Mouse (Mus musculus) frontal cortex, adult (tissue): ENCODE measurements around the gene Tap1.
"Not testable (repeated sequence)": the region's sequence is repeated elsewhere in the genome, so short reads cannot be mapped to it uniquely, and the experiment has no call there.

Source experiments
- ATAC-seq: cut with Nextera tagmentation; 2 replicates; pipeline ENCODE4 v1.9.2; 2017; ENCODE audit warnings: mild to moderate bottlenecking, moderate library complexity, mixed read lengths; ENCODE audit not compliant: low TSS enrichment

Gene Tap1

GRCm38 (mm10) chr17:34204303-34205010, 17.1 kb downstream of the Tap1 start:
- peak; percentile 75 for ATAC-seq

- peak; percentile 73; the same call in 1 of the 2 replicates for ATAC-seq
Measured at GRCm38 (mm10) chr17:34205021-34205745, 17.8 kb downstream of the Tap1 start.

GRCm38 (mm10) chr17:34205746-34206176, 18.4 kb downstream of the Tap1 start:
- ATAC-seq, result peak; percentile 70

GRCm38 (mm10) chr17:34206731-34207130, 19.4 kb downstream of the Tap1 start:
- ATAC-seq, result no peak

GRCm38 (mm10) chr17:34207456-34207855, 20.1 kb downstream of the Tap1 start:
- no peak for ATAC-seq

GRCm38 (mm10) chr17:34207866-34208265, 20.5 kb downstream of the Tap1 start:
- no peak for ATAC-seq

- ATAC-seq, result no peak
Measured at GRCm38 (mm10) chr17:34208421-34208820, 21.1 kb downstream of the Tap1 start.

GRCm38 (mm10) chr17:34209680-34210079, 22.3 kb downstream of the Tap1 start:
- ATAC-seq, result no peak

- no peak for ATAC-seq
Measured at GRCm38 (mm10) chr17:34210599-34210998, 23.2 kb downstream of the Tap1 start.

GRCm38 (mm10) chr17:34211746-34212365, 24.5 kb downstream of the Tap1 start:
- no peak for ATAC-seq

- no peak for ATAC-seq
Measured at GRCm38 (mm10) chr17:34213936-34214335, 26.6 kb downstream of the Tap1 start.

- no peak for ATAC-seq
Measured at GRCm38 (mm10) chr17:34215176-34215575, 27.8 kb downstream of the Tap1 start.

GRCm38 (mm10) chr17:34217216-34217928, 30.0 kb downstream of the Tap1 start:
- ATAC-seq, result no peak

- ATAC-seq, result no peak
Measured at GRCm38 (mm10) chr17:34217986-34218385, 30.6 kb downstream of the Tap1 start.

GRCm38 (mm10) chr17:34218675-34219074, 31.3 kb downstream of the Tap1 start:
- ATAC-seq, result peak; percentile 52; the same call in 1 of the 2 replicates

- not testable (repeated sequence) for ATAC-seq
Measured at GRCm38 (mm10) chr17:34219096-34219495, 31.7 kb downstream of the Tap1 start.

- ATAC-seq, result not testable (repeated sequence)
Measured at GRCm38 (mm10) chr17:34219801-34220200, 32.4 kb downstream of the Tap1 start.

- not testable (repeated sequence) for ATAC-seq
Measured at GRCm38 (mm10) chr17:34220401-34220800, 33.0 kb downstream of the Tap1 start.

GRCm38 (mm10) chr17:34224816-34225215, 37.5 kb downstream of the Tap1 start:
- ATAC-seq, result no peak

GRCm38 (mm10) chr17:34225426-34225825, 38.1 kb downstream of the Tap1 start:
- no peak for ATAC-seq

- not testable (repeated sequence) for ATAC-seq
Measured at GRCm38 (mm10) chr17:34225911-34226310, 38.6 kb downstream of the Tap1 start.

GRCm38 (mm10) chr17:34230971-34231370, 43.6 kb downstream of the Tap1 start:
- ATAC-seq, result not testable (repeated sequence)
